Mouse (Mus musculus) c-Kit-positive CD71-negative TER-119-negative erythroid progenitor cells, embryonic 14.5 days (primary cell): Measurements from ENCODE around the gene Txndc11.
A peak's percentile ranks its signal among the peaks of the same experiment; 100 is the strongest.
"Not testable (repeated sequence)": the region's sequence is repeated elsewhere in the genome, so short reads cannot be mapped to it uniquely, and the experiment has no call there.

Experiments used
- DNase-seq: peaks from one replicate; pipeline ENCODE4 v3.0.0-alpha.2; 2013; ENCODE audit warnings: low read depth

The Txndc11 gene

DNA sequence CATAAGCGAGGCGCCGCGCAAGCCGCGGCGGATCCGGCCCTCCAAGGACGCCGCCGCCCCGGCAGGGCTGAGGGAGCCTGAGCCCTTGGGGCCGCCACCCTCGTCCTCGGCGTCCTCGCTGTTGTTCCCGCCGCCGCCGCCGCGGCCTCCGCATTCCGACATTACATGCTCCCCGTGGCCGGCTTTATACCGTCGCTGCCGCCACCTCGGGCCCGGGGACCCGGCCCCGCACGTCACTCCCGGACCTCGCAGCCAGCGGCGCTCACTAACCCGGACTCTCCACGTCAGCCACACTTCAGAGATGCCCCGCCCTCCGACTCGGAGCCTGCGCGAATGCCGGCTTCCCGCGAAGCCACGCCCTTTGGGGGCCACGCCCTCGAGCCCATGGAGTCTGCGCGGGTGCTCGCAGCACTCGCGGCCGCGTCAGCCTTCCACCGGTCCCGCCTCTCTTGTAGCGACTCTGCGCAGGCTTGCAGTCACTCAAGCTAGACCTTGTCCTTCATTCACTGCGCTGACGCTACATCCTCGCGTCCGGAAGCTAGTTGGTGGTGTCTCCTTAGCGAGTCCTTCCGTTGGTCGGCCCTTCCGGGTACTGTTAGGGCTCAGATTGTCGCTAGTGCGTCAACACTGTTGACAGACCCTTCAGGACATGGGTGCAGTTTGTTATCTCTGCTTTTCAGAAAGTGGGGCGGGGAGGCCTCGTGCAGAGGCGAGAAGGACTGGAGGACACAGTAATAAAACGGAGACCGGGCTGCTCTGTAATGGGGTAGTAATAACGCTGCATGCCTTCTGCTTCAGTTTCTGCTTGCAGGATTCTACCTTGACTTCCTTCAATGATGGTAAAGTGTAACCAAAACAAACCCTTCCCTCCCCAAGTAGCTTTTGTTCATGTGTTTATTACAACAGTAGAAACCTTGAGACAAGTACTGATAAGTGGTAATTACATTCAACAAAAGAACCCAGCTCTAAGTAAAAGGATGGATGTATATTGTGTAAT, at the start of gene Txndc11:
TSS of gene Txndc11 (minus strand) at position 303 of the 997 bp plus-strand sequence.
- DNase-seq, result peak; percentile 98

DNA sequence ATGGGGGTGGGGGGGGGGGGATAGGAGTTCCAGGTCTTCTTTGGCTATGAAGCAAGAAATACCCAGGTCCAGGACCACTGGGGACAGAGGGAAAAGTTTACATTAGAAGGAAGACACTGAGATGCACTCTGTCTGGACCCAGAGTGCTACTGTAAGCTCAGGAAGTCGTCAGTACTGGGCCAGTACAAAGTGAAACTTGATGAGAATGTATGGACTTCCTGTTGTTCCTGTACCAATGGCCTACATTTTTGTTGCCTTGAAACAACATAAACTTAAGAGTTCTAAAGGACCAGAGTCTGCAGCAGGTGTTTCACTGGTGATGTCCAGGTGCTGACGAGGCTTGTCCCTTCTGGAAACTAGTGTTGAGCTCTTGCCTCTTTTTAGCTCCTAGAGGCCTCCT, 43.0 kb upstream of the Txndc11 start:
- no peak for DNase-seq

DNA sequence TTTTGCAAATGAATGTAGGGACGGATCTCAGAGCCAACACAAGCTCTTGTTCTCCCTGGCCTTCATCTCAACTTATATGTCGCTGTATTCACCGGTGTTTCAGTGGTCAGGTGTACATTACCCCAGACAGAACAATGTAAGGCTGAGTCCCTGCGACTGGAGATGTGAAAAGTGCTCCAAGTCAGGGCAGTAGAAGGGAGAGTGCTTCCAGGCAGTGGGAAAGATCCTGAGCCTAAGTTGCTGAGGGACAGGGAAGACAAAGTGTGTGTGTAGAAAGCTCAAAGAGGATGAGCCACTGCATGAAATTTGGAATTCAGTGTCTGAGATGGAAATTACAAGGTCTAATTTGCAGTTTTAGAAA, 42.4 kb upstream of the Txndc11 start:
- no peak for DNase-seq

DNA sequence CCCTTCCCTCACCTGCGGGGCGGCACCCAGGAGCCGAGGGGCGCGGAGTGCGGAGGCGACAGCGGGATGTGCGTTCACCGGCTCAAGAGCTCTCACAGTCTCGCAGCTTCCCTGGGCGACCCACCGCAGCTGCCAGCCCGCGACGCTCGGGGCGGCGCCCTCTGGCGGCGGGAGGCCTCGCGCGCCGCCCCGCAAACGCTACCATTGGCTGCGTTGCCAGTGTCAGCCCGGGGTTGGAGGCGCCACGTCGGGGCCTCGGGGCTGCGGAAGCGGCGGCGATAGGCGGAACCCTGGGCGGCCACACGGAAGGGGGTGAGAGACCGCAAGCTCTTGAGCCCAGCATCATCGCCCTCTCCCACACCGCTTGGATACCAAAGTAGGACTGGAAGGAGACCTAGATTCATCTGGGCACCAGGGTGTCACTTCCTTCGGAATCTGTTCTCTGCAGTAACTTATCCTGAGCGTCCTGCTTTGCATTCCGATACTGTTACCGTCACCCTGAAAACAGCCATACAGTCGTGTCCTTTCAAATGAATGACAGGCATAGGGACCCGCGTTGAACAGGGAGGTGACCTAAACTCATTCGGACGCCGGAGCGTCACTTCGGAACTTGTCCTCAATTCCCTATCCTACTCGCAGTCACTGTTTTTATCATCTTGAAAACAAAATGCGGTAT, 41.9 kb upstream of the Txndc11 start, which contains the start of gene Zc3h7a:
TSS of gene Zc3h7a (minus strand) at position 186 of the 676 bp plus-strand sequence.
- peak; percentile 79 for DNase-seq

DNA sequence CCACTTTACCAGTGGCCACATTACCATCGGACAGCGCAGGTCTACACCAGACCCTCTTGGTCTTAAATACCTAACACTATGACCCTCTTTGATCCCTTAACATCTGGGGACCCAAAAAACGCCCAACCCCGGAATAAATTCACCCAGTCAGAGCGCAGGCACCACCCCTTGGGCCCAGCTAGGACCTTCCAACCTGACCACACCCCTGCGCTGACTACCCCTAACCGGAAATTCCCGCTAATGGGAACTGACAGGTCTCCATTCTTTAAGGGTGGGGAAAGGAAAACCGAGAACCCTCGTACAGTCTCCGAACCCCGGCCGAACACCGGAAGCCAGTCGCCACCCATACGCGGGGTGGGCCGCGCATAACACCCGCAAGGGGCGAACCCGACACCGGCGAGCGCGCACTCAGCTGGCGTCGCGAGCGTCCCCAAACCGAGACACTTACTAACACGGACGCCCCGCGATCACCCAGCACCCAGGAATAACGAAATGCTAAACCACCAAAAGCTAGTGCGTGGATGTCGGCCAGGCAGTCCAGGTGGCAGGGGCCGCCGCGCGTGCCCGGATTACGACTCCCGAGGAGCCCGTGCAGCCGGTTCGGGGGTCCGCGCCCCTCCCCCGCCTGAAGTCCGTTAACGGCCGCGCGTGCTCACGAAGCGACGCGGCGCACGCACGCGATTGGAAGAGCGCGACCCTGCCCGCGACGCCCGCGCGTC, 41.2 kb upstream of the Txndc11 start:
- DNase-seq, result peak; percentile 72

DNA sequence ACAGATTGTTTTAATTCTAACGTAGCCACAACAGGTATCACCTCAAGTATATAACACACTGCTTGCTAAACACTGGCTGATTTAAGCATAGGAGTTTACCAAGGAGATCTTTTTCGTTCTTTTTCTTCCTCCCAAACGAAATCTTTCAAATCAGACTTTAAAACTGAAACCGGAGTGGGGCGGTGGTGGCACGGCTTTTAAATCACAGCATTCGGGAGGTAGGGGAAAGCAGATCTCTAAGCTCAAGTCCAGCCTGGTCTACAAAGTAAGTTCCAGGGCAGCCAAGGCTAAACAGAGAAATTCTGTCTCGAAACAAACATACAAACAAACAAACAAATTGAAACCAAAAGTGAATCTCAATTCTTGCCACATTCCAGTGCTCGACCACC, 40.6 kb upstream of the Txndc11 start:
- DNase-seq, result no peak

DNA sequence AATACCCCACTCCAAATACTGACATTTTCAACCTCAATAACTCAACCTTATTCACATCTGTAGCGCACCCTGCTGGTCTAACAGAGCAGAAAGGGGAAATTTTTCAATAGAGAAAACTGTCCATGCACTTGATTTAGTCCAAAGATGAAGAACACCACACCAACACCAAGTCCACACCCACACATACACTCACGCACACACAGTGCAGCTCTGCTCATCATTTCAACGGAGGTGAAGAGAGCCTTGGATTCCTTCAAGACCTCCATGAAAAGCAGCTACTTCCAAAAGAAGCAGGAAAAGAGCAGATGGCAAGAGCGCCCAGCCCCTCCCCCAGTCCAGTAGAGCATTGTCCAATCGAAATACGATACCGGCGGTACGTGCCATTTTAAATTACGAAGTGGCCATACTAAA, 40.2 kb upstream of the Txndc11 start:
- peak; percentile 76 for DNase-seq

DNA sequence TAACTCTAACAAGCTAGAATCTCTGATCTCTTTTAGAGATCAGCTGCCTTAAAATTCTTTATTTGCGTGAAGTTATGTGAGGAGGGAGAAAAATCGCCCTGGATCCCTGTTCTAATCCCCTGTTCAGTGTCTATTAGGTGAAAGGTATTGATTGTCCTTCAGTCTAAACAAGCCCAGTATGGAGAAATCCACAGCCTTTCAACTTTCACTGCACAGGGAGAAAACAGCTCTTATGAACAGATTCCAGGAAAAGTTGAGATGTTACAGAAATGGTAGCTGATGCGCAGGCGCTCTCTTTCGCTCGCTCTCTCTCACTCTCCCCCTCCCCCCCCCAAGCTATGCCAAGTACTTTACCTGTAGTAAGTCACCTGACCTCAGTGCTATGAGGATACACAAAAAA, 37.2 kb upstream of the Txndc11 start:
- no peak for DNase-seq

DNA sequence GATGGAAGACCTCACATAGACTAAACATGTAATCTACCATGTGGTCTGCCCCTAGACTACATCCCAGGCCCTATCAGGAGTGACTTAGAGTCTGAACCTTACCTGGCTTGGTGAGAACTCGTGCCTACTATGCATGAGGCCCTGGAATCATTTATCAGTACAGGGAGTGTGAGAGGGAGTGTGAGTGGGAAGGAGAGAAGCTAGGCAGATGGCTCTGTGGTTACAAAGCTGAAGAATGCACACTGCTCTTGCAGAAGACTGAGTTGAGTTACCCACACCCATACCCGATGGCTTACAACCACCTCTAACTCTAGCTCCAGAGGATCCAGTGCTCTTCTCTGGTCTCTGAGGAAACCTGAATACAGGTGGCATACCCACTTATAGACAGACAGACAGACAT, 32.0 kb upstream of the Txndc11 start:
- DNase-seq, result no peak

DNA sequence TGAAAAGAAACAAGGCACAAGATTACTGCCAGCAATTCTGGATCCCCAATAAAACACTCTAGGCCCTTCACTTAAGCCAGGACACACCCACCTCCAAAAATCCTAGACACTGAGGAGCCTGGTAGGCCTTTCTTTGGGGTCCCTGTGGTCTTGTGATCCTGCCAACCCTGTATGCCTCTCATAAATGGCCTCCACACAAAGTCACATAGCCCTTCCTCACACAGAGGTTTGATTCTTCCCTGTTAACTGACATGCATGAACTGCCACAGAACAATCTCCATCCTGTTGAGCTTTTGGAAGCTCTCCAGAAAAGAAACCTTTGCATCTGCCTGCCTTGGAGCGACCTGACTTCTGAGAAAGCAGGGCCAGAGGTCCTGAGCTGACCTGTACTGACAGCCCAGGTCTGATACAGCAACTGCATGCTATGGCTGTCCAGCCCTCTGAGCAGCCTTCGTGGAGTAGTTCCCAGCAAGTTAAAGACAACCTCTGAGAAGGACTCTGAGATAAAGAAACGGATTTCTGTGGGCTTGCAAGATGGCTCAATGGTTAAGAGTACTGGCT, 30.3 kb upstream of the Txndc11 start:
- no peak for DNase-seq

DNA sequence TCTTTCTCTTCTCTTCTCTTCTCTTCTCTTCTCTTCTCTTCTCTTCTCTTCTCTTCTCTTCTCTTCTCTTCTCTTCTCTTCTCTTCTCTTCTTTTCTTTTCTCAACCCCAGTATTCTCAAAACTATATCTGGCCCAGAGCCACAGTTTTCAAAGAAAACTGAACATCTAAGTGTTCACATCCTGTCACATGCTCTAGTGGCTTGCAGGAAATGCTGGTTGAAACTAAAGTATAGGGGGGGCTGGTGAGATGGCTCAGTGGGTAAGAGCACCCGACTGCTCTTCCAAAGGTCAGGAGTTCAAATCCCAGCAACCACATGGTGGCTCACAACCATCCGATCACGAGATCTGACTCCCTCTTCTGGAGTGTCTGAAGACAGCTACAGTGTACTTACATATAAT, 23.3 kb upstream of the Txndc11 start:
- not testable (repeated sequence) for DNase-seq

DNA sequence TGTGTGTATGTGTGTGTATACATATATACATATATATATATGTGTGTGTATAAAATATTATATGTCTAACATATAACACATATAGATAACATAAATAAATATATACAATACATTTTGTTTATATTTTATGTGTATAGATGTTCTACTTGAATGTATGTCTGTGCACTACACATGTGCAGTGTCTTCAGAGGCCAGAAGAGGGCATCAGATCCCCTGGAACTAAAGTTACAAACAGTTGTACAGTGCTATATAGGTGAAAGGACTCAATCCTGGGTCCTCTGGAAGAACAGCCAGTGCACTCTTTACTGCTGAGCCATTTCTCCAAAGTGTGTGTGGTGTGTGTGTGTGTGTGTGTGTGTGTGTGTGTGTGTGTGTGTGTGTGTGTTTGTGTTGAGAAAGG, 20.1 kb upstream of the Txndc11 start:
- DNase-seq, result no peak

DNA sequence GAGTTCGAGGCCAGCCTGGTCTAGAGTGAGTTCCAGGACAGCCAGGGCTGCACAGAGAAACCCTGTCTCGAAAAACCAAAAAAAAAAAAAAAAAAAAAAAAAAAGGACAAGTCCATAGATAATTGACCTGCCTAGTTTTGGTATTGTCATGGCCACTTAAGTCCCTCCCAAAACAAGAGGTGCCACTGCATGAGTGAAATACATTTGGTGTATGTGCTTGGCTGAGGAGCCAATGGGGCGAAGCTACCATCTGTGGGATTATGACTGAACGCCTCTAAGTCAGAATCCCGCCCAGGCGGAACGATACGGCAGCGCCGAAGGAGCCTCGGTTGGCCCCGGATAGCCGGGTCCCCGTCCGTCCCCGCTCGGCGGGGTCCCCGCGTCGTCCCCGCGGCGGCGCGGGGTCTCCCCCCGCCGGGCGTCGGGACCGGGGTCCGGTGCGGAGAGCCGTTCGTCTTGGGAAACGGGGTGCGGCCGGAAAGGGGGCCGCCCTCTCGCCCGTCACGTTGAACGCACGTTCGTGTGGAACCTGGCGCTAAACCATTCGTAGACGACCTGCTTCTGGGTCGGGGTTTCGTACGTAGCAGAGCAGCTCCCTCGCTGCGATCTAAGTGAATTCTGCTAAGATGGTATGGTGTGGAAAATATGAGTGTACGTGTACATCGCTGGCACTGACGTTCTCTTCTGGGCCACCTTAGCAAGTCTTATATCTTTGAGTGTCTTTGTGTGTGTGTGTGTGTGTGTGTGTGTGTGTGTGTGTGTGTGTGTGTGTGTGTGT, 9.4 kb upstream of the Txndc11 start:
- not testable (repeated sequence) for DNase-seq

DNA sequence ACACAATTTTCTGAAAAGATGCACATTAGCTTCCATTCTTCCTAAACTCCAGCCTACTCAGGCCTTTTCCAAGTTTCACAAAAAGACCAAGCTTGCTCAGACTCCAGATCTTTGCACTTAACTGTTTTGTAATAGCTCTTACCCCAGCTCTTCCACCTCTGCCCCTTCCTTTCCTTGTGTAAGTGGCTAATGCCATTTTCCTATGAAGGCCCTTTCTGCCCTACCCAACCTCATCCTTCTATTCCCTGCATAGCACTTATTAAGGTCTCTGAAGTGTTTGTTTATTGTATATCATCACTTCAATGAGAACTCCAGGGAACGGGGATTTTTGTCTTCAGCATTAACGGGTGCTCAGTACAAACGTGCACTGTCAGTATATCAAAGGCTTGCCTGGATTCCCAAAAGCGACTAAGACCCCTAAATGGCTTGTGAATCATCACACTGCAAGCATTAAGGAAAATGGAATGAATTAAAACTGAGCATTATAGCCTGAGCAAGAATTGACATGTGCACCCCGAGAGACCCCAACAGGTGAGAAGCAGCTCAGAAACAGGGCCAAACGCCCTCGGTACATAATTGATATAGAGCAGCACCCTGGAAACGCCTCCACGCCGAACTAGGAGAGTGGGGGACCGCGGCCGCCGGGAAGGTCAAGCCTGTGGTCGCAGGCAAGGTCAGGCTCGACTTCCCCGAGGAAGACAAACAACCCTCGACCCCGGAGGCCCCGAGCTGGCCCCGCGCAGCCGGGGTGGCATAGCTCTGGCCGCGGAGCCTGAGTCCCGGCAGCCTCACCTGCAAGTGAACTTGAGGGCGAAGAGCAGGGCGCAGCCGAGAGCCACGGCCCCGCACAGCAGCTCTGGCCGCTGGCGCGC, 738 bp downstream of the Txndc11 start:
- DNase-seq, result no peak

DNA sequence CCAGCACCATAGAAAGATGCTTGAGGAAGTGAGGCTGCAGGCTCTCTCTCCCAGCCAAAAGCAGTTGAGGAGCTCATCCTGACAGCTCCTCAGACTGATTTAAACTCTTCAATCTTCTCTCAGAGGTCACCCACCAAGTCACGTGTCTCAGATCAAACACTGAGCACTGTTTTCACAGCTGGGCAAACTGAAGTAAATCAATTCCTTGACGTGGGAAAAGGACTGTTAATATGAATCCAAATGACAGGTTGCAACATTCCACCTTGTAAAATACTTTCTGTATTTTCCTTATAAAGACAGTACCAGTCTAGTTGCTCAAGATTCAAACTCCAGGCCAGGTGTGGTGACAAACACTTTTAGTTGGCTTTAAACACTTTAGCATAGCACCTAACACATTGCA, 1.6 kb downstream of the Txndc11 start:
- DNase-seq, result no peak

DNA sequence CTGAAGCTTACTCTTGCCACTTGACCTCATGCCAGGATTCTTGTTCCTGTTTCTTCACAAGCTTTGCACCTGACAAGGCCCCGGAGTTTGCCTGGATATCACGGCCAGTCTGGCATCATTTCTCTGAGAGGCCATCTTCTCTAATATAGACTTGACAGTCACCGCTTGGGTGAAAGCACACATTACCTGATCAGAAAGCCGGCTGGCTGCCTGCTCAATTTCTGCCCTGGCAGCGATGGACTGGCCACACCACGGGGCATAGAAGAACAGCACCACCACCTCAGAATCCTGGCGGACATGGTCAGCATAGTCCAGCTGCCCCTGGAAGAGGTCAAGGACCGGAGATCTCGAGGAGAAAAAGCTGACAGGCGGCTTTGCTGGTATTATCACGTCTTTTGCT, 6.1 kb downstream of the Txndc11 start:
- DNase-seq, result no peak

DNA sequence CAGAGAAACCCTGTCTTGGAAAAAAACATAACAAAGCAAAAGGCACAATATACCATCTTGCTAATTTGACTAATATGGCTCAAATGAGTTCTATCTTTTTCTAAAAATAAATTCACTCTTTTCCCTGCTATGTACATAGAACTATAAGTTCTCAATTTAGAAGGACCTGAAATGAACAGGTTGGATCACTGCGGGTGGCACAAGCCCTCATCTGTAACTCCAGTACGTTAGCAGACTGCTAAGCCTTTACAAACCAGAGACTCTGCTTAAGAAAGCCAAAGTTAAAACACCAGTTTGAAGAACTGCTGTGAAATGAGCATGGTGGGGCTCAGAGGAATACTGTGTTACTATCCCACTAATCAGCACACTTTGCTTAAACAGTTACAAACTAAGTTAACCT, 9.1 kb downstream of the Txndc11 start:
- no peak for DNase-seq

DNA sequence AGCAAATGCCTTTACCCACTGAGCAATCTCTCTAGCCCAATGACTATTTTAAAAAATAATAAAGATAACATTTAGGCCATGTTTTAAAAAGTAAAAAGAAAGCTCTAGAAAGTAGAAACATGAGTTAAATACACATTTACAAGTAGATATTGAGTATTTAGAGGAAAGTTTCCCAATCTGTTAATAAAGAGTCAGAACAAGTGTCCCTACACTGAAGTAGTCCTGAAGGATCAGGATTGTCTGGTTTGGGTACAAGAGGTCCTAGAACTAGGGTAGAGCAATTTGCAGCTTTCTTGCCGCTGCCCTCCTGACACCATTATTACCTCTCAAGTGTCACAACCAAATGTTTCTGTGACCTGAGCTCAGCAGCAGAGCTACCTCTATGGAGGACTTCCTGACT, 10.3 kb downstream of the Txndc11 start:
- DNase-seq, result no peak

DNA sequence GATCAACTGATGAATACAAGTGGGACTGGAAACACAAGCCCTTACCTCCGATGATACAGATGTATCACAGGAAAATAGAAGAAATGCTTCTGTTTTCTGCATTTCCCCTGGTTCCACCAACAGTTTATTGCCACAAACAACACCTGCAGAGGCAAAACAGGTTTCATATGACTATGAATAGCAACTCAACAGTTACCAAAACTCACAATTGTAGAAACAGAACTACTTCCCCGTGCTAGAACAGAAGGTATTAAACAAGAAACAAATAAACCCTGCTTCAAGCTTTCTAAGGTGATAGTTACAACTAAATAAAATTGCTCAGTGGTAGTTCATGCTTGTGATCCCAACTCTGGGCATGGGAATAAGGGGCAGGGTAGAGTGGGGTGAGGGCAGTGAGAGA, 11.8 kb downstream of the Txndc11 start:
- DNase-seq, result no peak

DNA sequence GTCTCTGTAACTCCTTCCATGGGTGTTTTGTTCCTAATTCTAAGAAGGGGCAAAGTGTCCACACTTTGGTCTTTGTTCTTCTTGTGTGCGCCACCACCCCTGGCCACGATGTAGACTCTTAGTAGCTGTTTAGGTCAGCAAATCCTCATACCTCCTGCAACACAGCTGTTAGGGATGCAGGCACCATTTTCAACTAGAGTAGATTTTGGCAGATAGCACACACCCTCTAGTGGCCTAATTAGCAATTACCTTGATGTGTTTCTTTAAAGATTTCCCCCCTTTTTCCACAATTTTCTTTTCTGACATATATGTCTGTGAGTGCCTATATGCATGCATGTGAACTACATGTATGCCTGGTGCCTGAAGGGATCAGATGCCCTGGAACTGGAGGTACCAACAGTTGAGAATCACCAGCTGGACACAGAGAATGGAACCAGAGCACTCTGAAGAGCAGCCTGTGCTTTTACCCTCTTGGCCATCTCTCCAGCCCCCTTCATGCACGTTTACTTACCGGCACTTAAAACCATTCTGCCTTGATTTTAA, 25.2 kb downstream of the Txndc11 start:
- no peak for DNase-seq
